Mouse (Mus musculus): Measurements from ENCODE around the gene Fpr1. TPM values are rescaled to one million over a fixed set of nuclear protein-coding genes. Genes with fewer than 3 reads are reported as not detected.

Fpr1 gene
- polyA plus RNA-seq, 1 experiment from 2014 or later = not detected

GRCm38 (mm10) chr17:17828191-17828981, 55.4 kb downstream of the Fpr1 start:
- ATAC-seq = peak; percentile 39
- H3K4me2 ChIP-seq (ENCODE audit: low read length) = peak overlapping the region; percentile 92
- peak overlapping the region; percentile 97 for H3K4me3 ChIP-seq (replicated peaks; ENCODE audit: low read length)
- WGBS = 0% methylated on average over 8 of the region's 15 CpGs
- peak overlapping the region; percentile 100 for H3K9ac ChIP-seq (replicated peaks; ENCODE audit: low read depth, low read length)
- no peaks in the 10 kb centered on the region for H3K27me3 ChIP-seq (replicated peaks; ENCODE audit: control insufficient read depth, insufficient read depth, low read length)
- peak overlapping the region; percentile 100 for H3K27ac ChIP-seq (ENCODE audit: low read length)
- no peaks in the 10 kb centered on the region for H3K9me3 ChIP-seq (ENCODE audit: control insufficient read depth, low read length)
- peaks cover 9% of the 10 kb centered on the region for H3K36me3 ChIP-seq (ENCODE audit: control insufficient read depth, insufficient read depth)
- peaks cover 36% of the 10 kb centered on the region for H3K4me1 ChIP-seq (replicated peaks; ENCODE audit: control insufficient read depth, insufficient read depth, low read length)

GRCm38 (mm10) chr17:17827658-17828190, 56.0 kb downstream of the Fpr1 start:
- Histone ChIP-seq H3K9me3 (ENCODE audit: control insufficient read depth, low read length) (no peaks in the 10 kb centered on the region), H3K36me3 (ENCODE audit: control insufficient read depth, insufficient read depth) (peaks cover 8% of the 10 kb centered on the region), H3K4me1 (replicated peaks; ENCODE audit: control insufficient read depth, insufficient read depth, low read length) (peaks cover 34% of the 10 kb centered on the region), H3K27ac (ENCODE audit: low read length) (peak overlapping the region; percentile 100), H3K9ac (replicated peaks; ENCODE audit: low read depth, low read length) (peak overlapping the region; percentile 100), H3K4me2 (ENCODE audit: low read length) (peak overlapping the region; percentile 92), H3K27me3 (replicated peaks; ENCODE audit: control insufficient read depth, insufficient read depth, low read length) (no peaks in the 10 kb centered on the region), H3K4me3 (replicated peaks; ENCODE audit: low read length) (peak overlapping the region; percentile 97)
- ATAC-seq = peak; percentile 4
- WGBS = 0% methylated on average over 13 of the region's 13 CpGs

- peak within 1 kb of the TSS; percentile 92 for H3K4me2 ChIP-seq (ENCODE audit: low read length)
- H3K4me3 ChIP-seq (replicated peaks; ENCODE audit: low read length) = peak within 1 kb of the TSS; percentile 97
- no peaks in the 10 kb centered on the region for H3K9me3 ChIP-seq (ENCODE audit: control insufficient read depth, low read length)
- H3K27ac ChIP-seq (ENCODE audit: low read length) = peak within 1 kb of the TSS; percentile 100
- peaks cover 30% of the 10 kb centered on the region for H3K4me1 ChIP-seq (replicated peaks; ENCODE audit: control insufficient read depth, insufficient read depth, low read length)
- WGBS = under 1% methylated on average over 41 of the region's 42 CpGs
- H3K9ac ChIP-seq (replicated peaks; ENCODE audit: low read depth, low read length) = peak within 1 kb of the TSS; percentile 100
- H3K27me3 ChIP-seq (replicated peaks; ENCODE audit: control insufficient read depth, insufficient read depth, low read length) = no peaks in the 10 kb centered on the region
- peaks cover 2% of the 10 kb centered on the region for H3K36me3 ChIP-seq (ENCODE audit: control insufficient read depth, insufficient read depth)
- ATAC-seq = peak; percentile 86
Measured at GRCm38 (mm10) chr17:17826751-17827657, 56.7 kb downstream of the Fpr1 start, which contains the start of gene Spaca6. Spaca6 (plus strand) TSS chr17:17827158.

MicroRNAs encoded within 50 kb of the gene (microRNA counts, 519-probe panel; counts per million panel counts)
- microRNA mmu-let-7e = 4,221 counts per million, percentile 95 among the panel's probes with 10 or more counts
- microRNA mmu-miR-125a-3p = 2,880 counts per million, percentile 74 among the panel's probes with 10 or more counts
- microRNA mmu-miR-125a-5p = 4,654 counts per million, percentile 97 among the panel's probes with 10 or more counts
- 3,738 counts per million, percentile 91 among the panel's probes with 10 or more counts for microRNA mmu-miR-99b

Small RNA genes lying within 50 kb of the gene (microRNA-seq; reads per million reads assigned to microRNA genes)
- gene Gm25927 (not detected), gene Mir125a (5,916 reads per million, percentile 92 among the genes with 10 or more reads in this experiment), gene Mir99b (23,500 reads per million, percentile 98 among the genes with 10 or more reads in this experiment), gene Mirlet7e (not detected)

Other genes starting within 250 kb of the Fpr1 start
- 0.08 TPM in 1 of 2 replicates, not detected in the other for gene Vmn2r90, start 180.2 kb downstream of the Fpr1 start, polyA plus RNA-seq (2015; fragmentation: Nextera tagmentation; extraction: Ambion mirVana)
- 19.0 and 30.7 TPM in 2 replicates for gene Spaca6, start 56.8 kb downstream of the Fpr1 start, polyA plus RNA-seq (2015; fragmentation: Nextera tagmentation; extraction: Ambion mirVana)
- gene Has1, start 28.7 kb downstream of the Fpr1 start, polyA plus RNA-seq (2015; fragmentation: Nextera tagmentation; extraction: Ambion mirVana) = 0.32 and 0.92 TPM in 2 replicates
- gene Fpr2, start 3.9 kb upstream of the Fpr1 start, polyA plus RNA-seq (2015; fragmentation: Nextera tagmentation; extraction: Ambion mirVana) = not detected in 2 replicates
- gene Fpr3, start 3.9 kb upstream of the Fpr1 start, polyA plus RNA-seq (2015; fragmentation: Nextera tagmentation; extraction: Ambion mirVana) = not detected in 2 replicates
- not detected in 2 replicates for gene Fpr-rs4, start 137.8 kb upstream of the Fpr1 start, polyA plus RNA-seq (2015; fragmentation: Nextera tagmentation; extraction: Ambion mirVana)
- gene Vmn2r124, start 165.5 kb upstream of the Fpr1 start, polyA plus RNA-seq (2015; fragmentation: Nextera tagmentation; extraction: Ambion mirVana) = not detected in 2 replicates
- not detected in 2 replicates for gene Vmn2r91, start 201.1 kb upstream of the Fpr1 start, polyA plus RNA-seq (2015; fragmentation: Nextera tagmentation; extraction: Ambion mirVana)